11 mouse cellular contexts compared by ENCODE assay signal in genomic region chr11:72078056-72078455, GRCm38 (mm10). TPM values are rescaled to one million over a fixed set of nuclear protein-coding genes. Genes with fewer than 3 reads are reported as not detected.
DNase-seq lines count a peak whose midpoint lies in the region; ATAC-seq and TF ChIP-seq lines count a peak whose summit lies in the region.
"Had no signal": no experiment of that assay in that cellular context is flagged by ENCODE, and none has a peak within 500 bp of the region (broad histone marks: within the 10 kb centered on the region; RNA-seq: fewer than 3 reads in every experiment).

No protein-coding gene starts in this region.

- TF ChIP-seq EP300 in liver, postnatal 0 days (IDR thresholded peaks at IDR 0.05; ENCODE audit: low read depth): no peak

- ATAC-seq in liver, postnatal 0 days: no peak
- no peak for ATAC-seq in liver, embryonic 11.5 days (replicated peaks; ENCODE audit: low FRiP score)
- ATAC-seq: liver, embryonic 12.5 days had no signal

- no peaks in the 10 kb centered on the region for H3K9me3 ChIP-seq in liver, postnatal 0 days (ENCODE audit: low read length)
- H3K9me3 ChIP-seq in liver, embryonic 11.5 days (ENCODE audit: control insufficient read depth, low read length): no peaks in the 10 kb centered on the region
- H3K9me3 ChIP-seq in E14TG2a.4 (ENCODE audit: low read length): no peaks in the 10 kb centered on the region
- no peaks in the 10 kb centered on the region for H3K9me3 ChIP-seq in limb, embryonic 10.5 days (replicated peaks)
- H3K9me3 ChIP-seq: liver, embryonic 12.5 days; megakaryocyte, embryonic 14.5 days had no signal

- no peak overlapping the region for H3K4me3 ChIP-seq in cerebellum, adult 2 months (replicated peaks; ENCODE audit: insufficient read depth, low read depth, low read length)
- no peak overlapping the region for H3K4me3 ChIP-seq in liver, postnatal 0 days (ENCODE audit: low read depth, low read length)
- H3K4me3 ChIP-seq in liver, embryonic 11.5 days (ENCODE audit: low read depth, low read length): no peak overlapping the region
- H3K4me3 ChIP-seq in E14TG2a.4 (replicated peaks; ENCODE audit: low read length): no peak overlapping the region
- no peak overlapping the region for H3K4me3 ChIP-seq in thymus, adult 2 months (ENCODE audit: control insufficient read depth, insufficient read depth, low read length)
- H3K4me3 ChIP-seq in limb, embryonic 10.5 days: no peak overlapping the region
- H3K4me3 ChIP-seq: liver, embryonic 12.5 days; megakaryocyte, embryonic 14.5 days had no signal

- H3K4me1 ChIP-seq in cerebellum, adult 2 months (ENCODE audit: control insufficient read depth, insufficient read depth, low read length): peaks cover 17% of the 10 kb centered on the region
- H3K4me1 ChIP-seq in liver, postnatal 0 days (ENCODE audit: insufficient read depth): no peaks in the 10 kb centered on the region
- no peaks in the 10 kb centered on the region for H3K4me1 ChIP-seq in liver, embryonic 11.5 days (replicated peaks; ENCODE audit: control insufficient read depth, insufficient read depth, low read length)
- peaks cover 13% of the 10 kb centered on the region for H3K4me1 ChIP-seq in E14TG2a.4 (replicated peaks; ENCODE audit: low read depth, low read length)
- no peaks in the 10 kb centered on the region for H3K4me1 ChIP-seq in thymus, adult 2 months (replicated peaks; ENCODE audit: control insufficient read depth, insufficient read depth, low read length)
- H3K4me1 ChIP-seq in limb, embryonic 10.5 days: no peaks in the 10 kb centered on the region
- H3K4me1 ChIP-seq: liver, embryonic 12.5 days; megakaryocyte, embryonic 14.5 days had no signal

- no peaks in the 10 kb centered on the region for H3K36me3 ChIP-seq in liver, postnatal 0 days (replicated peaks; ENCODE audit: insufficient read depth, low read length)
- H3K36me3 ChIP-seq in liver, embryonic 11.5 days (ENCODE audit: control insufficient read depth, insufficient read depth, low read length): no peaks in the 10 kb centered on the region
- no peaks in the 10 kb centered on the region for H3K36me3 ChIP-seq in E14TG2a.4 (ENCODE audit: insufficient read depth, low read length)
- H3K36me3 ChIP-seq in thymus, adult 2 months (ENCODE audit: control insufficient read depth, insufficient read depth, low read length): no peaks in the 10 kb centered on the region
- no peaks in the 10 kb centered on the region for H3K36me3 ChIP-seq in limb, embryonic 10.5 days
- H3K36me3 ChIP-seq: liver, embryonic 12.5 days had no signal

- H3K4me2 ChIP-seq in liver, postnatal 0 days (ENCODE audit: low read depth, low read length): no peak overlapping the region
- H3K4me2 ChIP-seq in liver, embryonic 11.5 days: no peak overlapping the region
- H3K4me2 ChIP-seq: liver, embryonic 12.5 days had no signal

- no peak overlapping the region for H3K9ac ChIP-seq in liver, postnatal 0 days (replicated peaks)
- H3K9ac ChIP-seq in liver, embryonic 11.5 days (ENCODE audit: low read depth, low read length): no peak overlapping the region
- H3K9ac ChIP-seq: liver, embryonic 12.5 days had no signal

- no peaks in the 10 kb centered on the region for H3K27me3 ChIP-seq in cerebellum, adult 2 months (ENCODE audit: control insufficient read depth, insufficient read depth, low read length)
- no peaks in the 10 kb centered on the region for H3K27me3 ChIP-seq in liver, postnatal 0 days (ENCODE audit: insufficient read depth, low read length)
- H3K27me3 ChIP-seq in liver, embryonic 11.5 days (replicated peaks; ENCODE audit: control insufficient read depth, insufficient read depth, low read length): 0 out of 2 replicates have a peak, but pooled peaks cover 2% of the 10 kb centered on the region
- H3K27me3 ChIP-seq in E14TG2a.4 (ENCODE audit: insufficient read depth, low read length): 0 out of 2 replicates have a peak, but pooled peaks cover 11% of the 10 kb centered on the region
- H3K27me3 ChIP-seq in thymus, adult 2 months (ENCODE audit: control insufficient read depth, insufficient read depth, low read length): no peaks in the 10 kb centered on the region
- no peaks in the 10 kb centered on the region for H3K27me3 ChIP-seq in limb, embryonic 10.5 days (ENCODE audit: low read depth, poor library complexity, severe bottlenecking)

- DNase-seq in cerebellum, postnatal 14 days: peak; percentile 44 to 59
- DNase-seq in cerebellum, adult 2 months: no peak
- no peak for DNase-seq in liver, postnatal 0 days
- no peak for DNase-seq in liver, embryonic 11.5 days (ENCODE audit: low spot score)
- peak; percentile 38 for DNase-seq in ZHBTc4 (ENCODE audit: low read depth, low spot score)
- DNase-seq in thymus, adult 2 months: no peak
- no peak for DNase-seq in limb, embryonic 10.5 days (ENCODE audit: low spot score)

- no peak for TF ChIP-seq CTCF in cerebellum, adult 2 months (IDR thresholded peaks at IDR 0.05; ENCODE audit: borderline replicate concordance, insufficient read depth, low read depth, low read length)
- 0 out of 2 replicates have a peak, but pooled peaks have one; percentile 13 for TF ChIP-seq CTCF in liver, postnatal 0 days (IDR thresholded peaks at IDR 0.05; ENCODE audit: low read depth)
- 0 out of 2 replicates have a peak, but pooled peaks have one; percentile 8 for TF ChIP-seq CTCF in E14TG2a.4 (conservative IDR thresholded peaks at IDR 0.05; ENCODE audit: low read length)
- TF ChIP-seq CTCF in thymus, adult 2 months (IDR thresholded peaks at IDR 0.05; ENCODE audit: borderline replicate concordance, control insufficient read depth, extremely low read depth, insufficient read depth, low read length, poor library complexity): no peak

- no peak overlapping the region for H3K27ac ChIP-seq in cerebellum, adult 2 months (ENCODE audit: insufficient read depth, low read length)
- H3K27ac ChIP-seq in liver, postnatal 0 days (ENCODE audit: low read depth): no peak overlapping the region
- no peak overlapping the region for H3K27ac ChIP-seq in liver, embryonic 11.5 days (ENCODE audit: low read depth, low read length)
- H3K27ac ChIP-seq in thymus, adult 2 months (ENCODE audit: control insufficient read depth, insufficient read depth, low read length): no peak overlapping the region
- no peak overlapping the region for H3K27ac ChIP-seq in limb, embryonic 10.5 days
- H3K27ac ChIP-seq: liver, embryonic 12.5 days had no signal

- TF ChIP-seq POLR2A in cerebellum, adult 2 months (IDR thresholded peaks at IDR 0.05; ENCODE audit: borderline replicate concordance, insufficient read depth, low read length): no peak
- TF ChIP-seq POLR2A in thymus, adult 2 months (IDR thresholded peaks at IDR 0.05; ENCODE audit: control insufficient read depth, extremely low read depth, insufficient read depth, low read length, poor library complexity): no peak

- 28% methylated on average over 3 of the region's 3 CpGs for WGBS in cerebellum, adult 2 months
- 43% methylated on average over 3 of the region's 3 CpGs for WGBS in liver, postnatal 0 days (ENCODE audit: insufficient replicate concordance)
- WGBS in liver, embryonic 11.5 days: 44% methylated on average over 3 of the region's 3 CpGs
- WGBS in thymus, adult 2 months: 61% methylated on average over 3 of the region's 3 CpGs
- 56% methylated on average over 3 of the region's 3 CpGs for WGBS in limb, embryonic 10.5 days

RNA-seq across cellular contexts. Expression of gene Pimreg, which starts 36.2 kb away (rescaled TPM):
- polyA plus RNA-seq in cerebellum, adult 2 months (2012; rRNA removed): 0.08 and 0.32 TPM in 2 replicates
- polyA plus RNA-seq in liver, postnatal 0 days (2015; fragmentation: Nextera tagmentation; extraction: Ambion mirVana): 7.0 and 7.4 TPM in 2 replicates
- 74.9 and 78.5 TPM in 2 replicates for polyA plus RNA-seq in liver, embryonic 11.5 days (2014; fragmentation: Nextera tagmentation; extraction: Ambion mirVana)
- 40.8 and 48.0 TPM in 2 replicates for polyA plus RNA-seq in thymus, adult 2 months (2012; rRNA removed)
- polyA plus RNA-seq in limb, embryonic 10.5 days (2016; fragmentation: Nextera tagmentation; extraction: Ambion mirVana): 192 and 213 TPM in 2 replicates

RNA-seq across cellular contexts. Expression of gene Aipl1, which starts 40.7 kb away (rescaled TPM):
- 0.28 and 0.30 TPM in 2 replicates for polyA plus RNA-seq in cerebellum, adult 2 months (2012; rRNA removed)
- 0.05 and 0.11 TPM in 2 replicates for polyA plus RNA-seq in liver, postnatal 0 days (2015; fragmentation: Nextera tagmentation; extraction: Ambion mirVana)
- polyA plus RNA-seq in liver, embryonic 11.5 days (2014; fragmentation: Nextera tagmentation; extraction: Ambion mirVana): 0.16 and 0.25 TPM in 2 replicates
- polyA plus RNA-seq in thymus, adult 2 months (2012; rRNA removed): 0.54 and 0.89 TPM in 2 replicates
- polyA plus RNA-seq in limb, embryonic 10.5 days (2016; fragmentation: Nextera tagmentation; extraction: Ambion mirVana): 0.33 and 0.39 TPM in 2 replicates
- polyA plus RNA-seq: stomach, embryonic 14.5 days had no signal

RNA-seq across cellular contexts. Expression of gene Pitpnm3, which starts 57.5 kb away (rescaled TPM):
- 55.9 and 62.9 TPM in 2 replicates for polyA plus RNA-seq in cerebellum, adult 2 months (2012; rRNA removed)
- polyA plus RNA-seq in liver, postnatal 0 days (2015; fragmentation: Nextera tagmentation; extraction: Ambion mirVana): 0.02 TPM in 1 of 2 replicates, not detected in the other
- 0.08 and 0.31 TPM in 2 replicates for polyA plus RNA-seq in liver, embryonic 11.5 days (2014; fragmentation: Nextera tagmentation; extraction: Ambion mirVana)
- 0.92 and 1.1 TPM in 2 replicates for polyA plus RNA-seq in thymus, adult 2 months (2012; rRNA removed)
- polyA plus RNA-seq in limb, embryonic 10.5 days (2016; fragmentation: Nextera tagmentation; extraction: Ambion mirVana): 0.03 and 0.04 TPM in 2 replicates

Comparison
In these comparisons a context has a peak if more than half of its experiments do, and no peak if none do; other contexts are left out.
1. DNase-seq: peak in cerebellum, postnatal 14 days (2 of 2) and ZHBTc4 (single experiment); none in cerebellum, adult 2 months (0 of 2), liver, postnatal 0 days (single experiment), liver, embryonic 11.5 days (single experiment), thymus, adult 2 months (single experiment) and limb, embryonic 10.5 days (single experiment).
2. CTCF ChIP-seq: peak in liver, postnatal 0 days (single experiment) and E14TG2a.4 (single experiment); none in cerebellum, adult 2 months (single experiment) and thymus, adult 2 months (single experiment).
3. RNA of gene Pitpnm3, which starts 57.5 kb away (polyA plus RNA-seq): 55.9 to 62.9 TPM in cerebellum, adult 2 months; 0.92 to 1.1 TPM in thymus, adult 2 months, 0.08 to 0.31 TPM in liver, embryonic 11.5 days, 0.03 to 0.04 TPM in limb, embryonic 10.5 days and 0.02 TPM in liver, postnatal 0 days; every median in the first group is over 10 times any median in the second.